Mouse (Mus musculus) c-Kit-positive CD71-positive TER-119-negative erythroid progenitor cells, embryonic 14.5 days (primary cell): Measurements from ENCODE around the gene Ddx20.
A peak's percentile ranks its signal among the peaks of the same experiment; 100 is the strongest.

Experiments
- DNase-seq: peaks from one replicate; pipeline ENCODE4 v3.0.0-alpha.2; 2013; ENCODE audit warnings: low read depth

The Ddx20 gene

GRCm38 (mm10) chr3:105687324-105688060 is at the start of gene Ddx20:
TSS of gene Ddx20 (minus strand) at chr3:105687574.
- peak; percentile 98 for DNase-seq

GRCm38 (mm10) chr3:105737070-105737469 is 49.7 kb upstream of the Ddx20 start:
- no peak for DNase-seq

DNA sequence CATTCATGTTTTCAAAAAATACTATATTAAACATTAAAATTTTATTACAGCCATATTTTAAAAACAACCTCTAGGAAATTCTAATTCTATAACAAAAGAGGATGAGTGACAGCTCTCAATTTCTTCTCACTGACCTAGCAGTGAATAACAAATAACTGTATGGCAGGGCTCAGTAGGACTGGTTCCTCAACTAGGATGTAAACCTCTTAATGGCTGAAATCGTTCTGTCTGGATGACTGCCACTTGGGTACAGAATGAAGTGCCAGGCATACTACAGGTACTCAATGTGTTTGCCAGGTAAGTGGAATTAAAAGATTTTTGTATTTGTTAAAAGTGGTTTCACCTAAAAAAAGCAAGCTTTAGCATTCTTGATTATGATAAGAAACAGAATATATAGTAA is 48.8 kb upstream of the Ddx20 start:
- no peak for DNase-seq

DNA sequence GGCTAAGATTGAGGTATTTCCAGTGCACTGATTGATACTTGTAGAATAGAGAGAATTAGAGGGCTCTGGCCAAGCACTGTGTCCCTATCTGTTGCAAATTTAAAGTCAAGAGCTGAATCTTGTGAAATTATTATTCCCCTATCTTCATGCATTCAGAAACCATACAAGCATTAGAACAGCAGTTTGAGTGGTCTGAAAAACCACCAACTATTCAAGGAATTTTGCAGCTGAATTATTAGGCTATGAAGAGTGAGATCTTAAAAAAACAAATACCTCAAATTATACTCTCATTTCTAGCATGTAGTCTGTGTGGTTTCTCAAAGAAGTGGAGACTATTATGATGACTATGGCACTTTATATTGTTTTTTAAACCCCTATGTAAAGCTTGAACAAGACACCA is 47.9 kb upstream of the Ddx20 start:
- DNase-seq: no peak

GRCm38 (mm10) chr3:105733538-105733937 is 46.2 kb upstream of the Ddx20 start:
- no peak for DNase-seq

DNA sequence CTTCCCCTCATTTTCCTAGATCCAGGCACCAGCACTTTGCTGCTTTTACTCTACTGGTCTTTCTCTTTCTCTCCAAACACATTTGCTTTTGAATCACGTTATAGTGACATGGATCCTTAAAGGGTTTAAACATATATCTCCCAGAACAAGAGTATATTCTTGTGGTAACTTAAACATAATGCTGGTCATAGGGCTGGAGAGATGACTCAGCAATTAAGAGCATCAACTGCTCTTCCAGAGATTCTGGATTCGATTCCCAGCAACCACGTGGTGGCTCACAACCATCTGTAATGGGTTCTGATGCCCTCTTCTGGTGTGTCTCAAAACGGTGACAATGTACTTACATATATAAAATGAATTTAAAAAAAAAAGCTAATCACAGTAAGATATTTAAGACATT is 45.0 kb upstream of the Ddx20 start:
- DNase-seq: no peak

- peak; percentile 63 for DNase-seq
Observed at GRCm38 (mm10) chr3:105726037-105726436, 38.7 kb upstream of the Ddx20 start.

- DNase-seq: no peak
Observed at GRCm38 (mm10) chr3:105722510-105722909, 35.1 kb upstream of the Ddx20 start.

DNA sequence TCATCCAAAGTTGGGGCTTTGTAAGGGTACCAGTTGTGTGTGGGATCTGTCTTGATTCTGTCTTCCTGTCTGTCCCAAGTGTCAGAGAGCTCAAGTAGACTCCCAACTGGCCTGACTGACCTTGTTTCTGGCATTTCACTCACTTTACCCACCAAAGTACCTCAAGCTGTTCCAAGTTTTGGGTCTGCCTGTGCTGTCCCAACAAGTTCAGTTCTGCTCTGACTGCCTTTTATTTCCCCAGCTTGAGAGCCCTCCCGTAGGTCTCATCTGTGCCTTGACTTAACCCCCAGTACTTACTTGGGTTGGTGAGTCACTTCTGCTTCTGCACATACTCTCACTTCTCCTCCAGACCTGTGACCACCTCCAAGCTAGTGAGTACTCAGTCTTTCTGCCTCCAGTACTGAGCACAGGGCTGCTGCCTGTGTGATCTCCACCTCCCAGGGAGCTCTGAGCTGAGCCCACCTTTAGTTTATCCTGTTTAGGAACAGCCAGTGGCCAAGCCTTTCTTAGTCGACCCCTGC is 34.4 kb upstream of the Ddx20 start:
- DNase-seq: no peak

DNA sequence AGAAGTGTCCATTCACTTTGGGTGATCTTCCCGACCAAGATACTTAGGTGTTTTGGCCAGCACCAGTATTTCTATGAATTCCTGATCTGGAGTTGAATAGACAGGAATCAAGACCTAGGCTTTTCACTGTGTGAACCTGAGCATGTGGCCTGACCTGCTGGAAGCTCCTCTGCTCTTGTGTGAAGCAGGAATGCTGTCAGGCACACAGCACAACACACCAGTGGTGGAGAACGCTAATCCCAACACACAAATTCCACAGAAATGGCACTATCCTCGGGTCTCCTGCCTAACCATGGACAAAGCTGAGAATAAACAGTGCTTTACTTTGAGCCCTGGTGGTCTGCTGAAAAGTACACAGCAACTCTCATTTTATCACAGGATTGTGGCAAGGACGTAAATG is 33.1 kb upstream of the Ddx20 start:
- no peak for DNase-seq

GRCm38 (mm10) chr3:105719979-105720378 is 32.6 kb upstream of the Ddx20 start:
- no peak for DNase-seq

GRCm38 (mm10) chr3:105718746-105719145 is 31.4 kb upstream of the Ddx20 start:
- no peak for DNase-seq

DNA sequence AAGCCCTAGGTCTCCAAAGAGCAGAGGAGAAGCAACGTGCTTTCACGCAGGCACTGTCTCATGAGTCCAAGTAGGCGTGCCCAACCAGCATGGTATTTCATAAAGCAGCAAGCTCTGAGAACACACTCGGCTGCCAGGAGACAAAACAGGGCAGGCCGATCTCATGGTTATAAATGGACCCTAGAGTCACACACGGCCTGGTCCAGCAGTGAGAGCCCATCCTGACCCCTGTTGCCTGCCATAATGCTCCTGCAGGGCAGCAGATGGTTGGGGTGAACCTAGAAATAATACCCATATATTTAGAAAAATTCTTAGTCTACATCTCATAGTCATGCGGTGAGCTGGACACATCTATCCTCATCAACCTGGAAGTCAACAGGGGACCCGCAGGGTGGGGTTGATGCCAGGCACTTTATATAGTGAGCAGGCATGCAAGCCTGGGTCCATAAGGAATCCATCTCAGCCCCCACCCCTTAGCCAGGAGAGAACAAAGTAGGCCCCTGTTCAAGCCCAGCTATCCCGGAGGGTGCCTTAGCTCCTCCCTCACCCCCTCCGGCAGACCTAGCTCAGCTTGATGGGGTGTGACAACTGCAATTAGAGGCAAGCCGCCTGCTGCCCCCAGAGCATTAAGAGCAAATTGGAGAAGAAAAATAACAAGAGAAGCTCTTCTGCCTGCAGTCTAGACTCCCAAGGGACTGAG is 30.6 kb upstream of the Ddx20 start:
- no peak for DNase-seq

DNA sequence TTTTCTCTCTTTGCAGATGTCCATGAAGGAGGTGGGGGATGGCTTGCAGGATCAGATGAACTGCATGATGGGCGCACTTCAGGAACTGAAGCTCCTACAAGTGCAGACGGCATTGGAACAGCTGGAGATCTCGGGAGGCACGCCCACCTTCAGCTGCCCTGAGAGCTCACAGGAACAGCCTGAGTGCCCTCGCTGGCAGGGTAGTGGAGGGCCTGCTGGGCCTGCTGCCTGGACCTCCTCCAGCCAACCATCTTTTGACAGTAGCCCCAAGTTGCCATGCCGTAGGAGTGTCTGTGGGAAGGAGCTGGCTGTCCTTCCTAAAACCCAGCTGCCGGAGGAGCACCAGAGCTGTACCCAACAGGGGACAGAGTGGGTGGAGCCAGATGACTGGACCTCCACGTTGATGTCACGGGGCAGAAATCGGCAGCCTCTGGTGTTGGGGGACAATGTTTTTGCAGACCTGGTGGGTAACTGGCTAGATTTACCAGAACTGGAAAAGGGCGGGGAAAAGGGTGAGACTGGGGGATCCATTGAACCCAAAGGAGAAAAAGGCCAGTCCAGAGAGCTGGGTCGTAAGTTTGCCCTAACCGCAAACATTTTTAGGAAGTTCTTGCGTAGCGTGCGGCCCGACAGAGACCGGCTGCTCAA is 29.1 kb upstream of the Ddx20 start:
- no peak for DNase-seq

DNA sequence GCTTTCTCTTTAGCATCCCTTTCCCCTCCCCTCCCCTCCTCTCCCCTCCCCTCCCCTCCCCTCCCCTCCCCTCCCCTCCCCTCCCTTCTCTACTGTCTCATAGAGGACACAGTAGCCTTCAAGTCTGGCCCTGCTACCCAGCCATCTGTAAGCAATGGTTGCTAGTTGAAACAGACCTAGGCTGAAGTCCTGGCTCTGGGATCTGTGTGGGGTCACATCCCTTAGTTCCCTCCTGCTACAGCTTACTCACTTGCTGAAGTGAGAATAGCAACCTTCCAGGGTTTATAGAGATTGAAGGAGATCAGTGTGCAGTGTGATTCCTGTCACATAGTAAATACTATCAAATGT is 27.4 kb upstream of the Ddx20 start:
- no peak for DNase-seq

GRCm38 (mm10) chr3:105714091-105714819 is 26.9 kb upstream of the Ddx20 start:
- DNase-seq: no peak

- no peak for DNase-seq
Observed at GRCm38 (mm10) chr3:105712827-105713226, 25.5 kb upstream of the Ddx20 start.

DNA sequence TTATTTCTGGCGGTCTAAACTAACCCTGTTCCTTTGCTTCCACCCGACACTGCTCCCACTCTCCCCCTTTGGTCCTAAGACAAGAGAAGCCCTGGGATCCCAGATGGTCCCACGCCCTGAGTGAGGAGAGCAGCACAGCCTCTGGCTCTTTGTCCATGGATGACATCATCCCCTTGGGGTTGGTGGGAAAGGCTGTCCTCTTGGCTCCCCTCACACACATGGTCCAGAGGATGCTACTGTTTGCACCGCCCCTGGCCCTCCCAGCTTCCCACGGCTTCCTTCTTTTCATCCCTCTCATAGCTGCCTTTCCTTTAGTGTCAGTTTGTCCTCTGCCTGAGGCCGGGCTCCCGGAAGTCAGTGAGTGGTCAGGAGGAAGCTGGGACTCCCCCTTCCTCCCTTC is 24.4 kb upstream of the Ddx20 start:
- no peak for DNase-seq

- no peak for DNase-seq
Observed at GRCm38 (mm10) chr3:105710246-105710645, 22.9 kb upstream of the Ddx20 start.

- no peak for DNase-seq
Observed at GRCm38 (mm10) chr3:105707590-105707989, 20.2 kb upstream of the Ddx20 start.

- no peak for DNase-seq
Observed at GRCm38 (mm10) chr3:105706366-105707020, 19.1 kb upstream of the Ddx20 start.

- DNase-seq: no peak
Observed at GRCm38 (mm10) chr3:105705561-105705960, 18.2 kb upstream of the Ddx20 start.
